Mouse (Mus musculus) lung, postnatal 0 days (tissue): Measurements from ENCODE around the gene Ikbip. TPM values are rescaled to one million over a fixed set of nuclear protein-coding genes. Genes with fewer than 3 reads are reported as not detected.

ENCODE experiments used
- ATAC-seq: fragments of 200-750 bp; cut with Nextera tagmentation; 2 replicates; pipeline ENCODE4 v1.8.0; 2017; ENCODE audit warnings: moderate library complexity
- DNase-seq: peaks from one replicate; pipeline ENCODE4 v3.0.0-alpha.2; 2016; ENCODE audit warnings: low spot score
- H3K27ac ChIP-seq: fragments of 300-500 bp; sonication (generic); 2 replicates; pipeline ENCODE4 v1.5.1; 2014; ENCODE audit warnings: antibody characterized with exemption, mild to moderate bottlenecking, low read length, mixed read lengths
- H3K27me3 ChIP-seq: fragments of 300-500 bp; sonication (generic); replicated peaks from 2 replicates; pipeline ENCODE4 v1.6.1; 2014; ENCODE audit warnings: low read length, mixed read lengths; ENCODE audit not compliant: insufficient read depth
- H3K36me3 ChIP-seq: fragments of 300-500 bp; sonication (generic); 2 replicates; pipeline ENCODE4 v1.6.1; 2014; ENCODE audit warnings: low read length, mixed read lengths; ENCODE audit not compliant: insufficient read depth
- H3K4me1 ChIP-seq: fragments of 300-500 bp; sonication (generic); 2 replicates; pipeline ENCODE4 v1.6.1; 2014; ENCODE audit warnings: antibody characterized with exemption, low read depth, low read length, mixed read lengths; ENCODE audit not compliant: insufficient read depth
- H3K4me2 ChIP-seq: fragments of 300-500 bp; sonication (generic); replicated peaks from 2 replicates; pipeline ENCODE4 v1.6.1; 2014; ENCODE audit warnings: low read depth, mild to moderate bottlenecking, low read length, moderate library complexity, mixed read lengths
- H3K4me3 ChIP-seq: fragments of 300-500 bp; sonication (generic); 2 replicates; pipeline ENCODE4 v1.5.1; 2014; ENCODE audit warnings: low read depth, low read length
- H3K9ac ChIP-seq: fragments of 300-500 bp; sonication (generic); replicated peaks from 2 replicates; pipeline ENCODE4 v1.6.1; 2014; ENCODE audit warnings: low read depth, mild to moderate bottlenecking
- H3K9me3 ChIP-seq: fragments of 300-500 bp; sonication (generic); 2 replicates; pipeline ENCODE4 v1.6.1; 2016; ENCODE audit warnings: low read length, mixed read lengths
- CTCF ChIP-seq: IDR thresholded peaks from 2 replicates; pipeline ENCODE4 v1.5.1; 2016; ENCODE audit warnings: antibody characterized with exemption, mild to moderate bottlenecking
- EP300 ChIP-seq: IDR thresholded peaks from 2 replicates; pipeline ENCODE4 v1.6.1; 2016; ENCODE audit warnings: antibody characterized with exemption, mild to moderate bottlenecking, control low read depth
- WGBS: fragments of 180-500 bp; shearing (Covaris S2); extraction: QIAGEN DNeasy Blood & Tissue Kit; methylation state at CpG from one replicate; pipeline ENCODE4 v1.1.7; 2014; 5-methylcytosine and 5-hydroxymethylcytosine counted together
- polyA plus RNA-seq: library from polyadenylated mRNA; unstranded; fragments of >200 nt; fragmentation: Nextera tagmentation; extraction: Ambion mirVana; gene quantifications from 2 replicates; pipeline ENCODE4 v1.2.1, GENCODE M21; 2015

The Ikbip gene
- polyA plus RNA-seq, 1 experiment from 2014 or later: 31.6 TPM

DNA sequence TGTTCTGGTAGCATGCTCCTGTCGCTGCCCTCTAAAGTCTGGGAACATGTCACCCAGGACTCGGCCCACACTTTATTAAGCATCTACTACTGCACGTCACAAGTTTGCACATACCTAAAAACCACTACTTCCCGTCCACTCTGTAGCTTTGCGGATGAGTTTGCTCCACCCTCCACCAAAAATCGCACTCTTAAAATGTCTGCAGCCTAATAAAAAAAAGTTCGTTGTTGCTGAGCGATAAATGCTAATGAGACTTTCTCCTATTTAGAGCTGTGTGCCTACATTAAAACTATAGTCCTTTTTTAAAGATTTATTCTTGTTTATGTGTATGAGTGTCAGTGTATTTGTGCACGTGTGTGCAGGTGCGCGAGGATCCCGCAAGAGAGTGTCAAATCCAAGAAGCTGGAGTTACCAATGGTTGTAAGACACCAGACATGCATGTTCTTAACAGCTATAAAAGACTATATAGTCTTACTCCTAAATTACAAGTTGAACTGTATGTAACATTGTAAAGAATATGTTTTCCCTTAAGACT, 720 bp downstream of the Ikbip start:
- ATAC-seq (no peak; the same call in 1 of the 2 replicates), DNase-seq (peak; percentile 51)
- H3K9ac ChIP-seq: peak overlapping the region; percentile 77
- 34% methylated on average over 12 of the region's 12 CpGs for WGBS
- H3K9me3 ChIP-seq: no peaks in the 10 kb centered on the region
- no peak for TF ChIP-seq CTCF
- no peak for TF ChIP-seq EP300
- H3K27ac ChIP-seq: peak overlapping the region; percentile 76
- peak overlapping the region; percentile 88 for H3K4me2 ChIP-seq
- H3K4me1 ChIP-seq: no peaks in the 10 kb centered on the region
- no peaks in the 10 kb centered on the region for H3K27me3 ChIP-seq
- H3K36me3 ChIP-seq: no peaks in the 10 kb centered on the region
- H3K4me3 ChIP-seq: peak overlapping the region; percentile 92

GRCm38 (mm10) chr10:91092812-91093211, 10.1 kb downstream of the Ikbip start:
- Histone ChIP-seq H3K9me3 (no peaks in the 10 kb centered on the region), H3K4me3 (no peak overlapping the region), H3K4me2 (no peak overlapping the region), H3K36me3 (0 out of 2 replicates have a peak, but pooled peaks cover 4% of the 10 kb centered on the region), H3K27ac (no peak overlapping the region), H3K27me3 (no peaks in the 10 kb centered on the region), H3K9ac (no peak overlapping the region), H3K4me1 (no peaks in the 10 kb centered on the region)
- TF ChIP-seq EP300 (no peak), CTCF (no peak)
- ATAC-seq (no peak), DNase-seq (no peak)
- 83% methylated on average over 4 of the region's 4 CpGs for WGBS

- ATAC-seq (no peak), DNase-seq (no peak)
- H3K9ac ChIP-seq: no peak overlapping the region
- H3K27me3 ChIP-seq: no peaks in the 10 kb centered on the region
- no peak overlapping the region for H3K4me3 ChIP-seq
- TF ChIP-seq EP300: no peak
- no peak for TF ChIP-seq CTCF
- H3K9me3 ChIP-seq: no peaks in the 10 kb centered on the region
- no peaks in the 10 kb centered on the region for H3K4me1 ChIP-seq
- 0 out of 2 replicates have a peak, but pooled peaks cover 4% of the 10 kb centered on the region for H3K36me3 ChIP-seq
- no peak overlapping the region for H3K27ac ChIP-seq
- H3K4me2 ChIP-seq: no peak overlapping the region
- 77% methylated on average over 15 of the region's 15 CpGs for WGBS
These were observed 11.7 kb downstream of the Ikbip start for GRCm38 (mm10) chr10:91094251-91095104.

- ATAC-seq (no peak), DNase-seq (no peak)
- no peak overlapping the region for H3K9ac ChIP-seq
- no peak for TF ChIP-seq EP300
- no peak overlapping the region for H3K27ac ChIP-seq
- WGBS: 87% methylated on average over 8 of the region's 8 CpGs
- H3K4me1 ChIP-seq: no peaks in the 10 kb centered on the region
- 0 out of 2 replicates have a peak, but pooled peaks cover 4% of the 10 kb centered on the region for H3K36me3 ChIP-seq
- no peak overlapping the region for H3K4me3 ChIP-seq
- H3K9me3 ChIP-seq: no peaks in the 10 kb centered on the region
- no peaks in the 10 kb centered on the region for H3K27me3 ChIP-seq
- H3K4me2 ChIP-seq: no peak overlapping the region
These were observed 15.3 kb downstream of the Ikbip start for GRCm38 (mm10) chr10:91098056-91098455.

DNA sequence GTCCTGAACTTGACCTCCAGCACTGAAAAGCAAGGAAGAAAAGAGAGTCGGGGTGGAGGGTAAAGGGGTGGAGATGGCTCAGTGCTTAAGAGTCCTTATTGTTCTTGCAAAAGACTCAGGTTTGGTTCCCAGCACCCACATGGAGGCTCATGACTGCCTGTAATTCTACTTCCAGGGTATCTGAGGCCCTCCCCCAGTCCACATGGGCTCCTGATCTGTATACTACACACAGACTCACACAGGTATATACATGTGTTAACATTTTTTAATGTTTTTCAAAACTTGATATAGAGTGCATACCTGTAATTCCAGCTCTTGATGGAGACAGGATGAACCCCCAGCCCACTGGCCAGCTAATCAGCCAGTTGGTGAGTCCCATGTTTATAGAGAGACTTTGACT, 17.4 kb downstream of the Ikbip start:
- no peak overlapping the region for H3K4me2 ChIP-seq
- TF ChIP-seq EP300: no peak
- no peak for TF ChIP-seq CTCF
- 0 out of 2 replicates have a peak, but pooled peaks cover 4% of the 10 kb centered on the region for H3K36me3 ChIP-seq
- H3K9me3 ChIP-seq: no peaks in the 10 kb centered on the region
- no peak for ATAC-seq
- H3K4me1 ChIP-seq: no peaks in the 10 kb centered on the region
- H3K27ac ChIP-seq: no peak overlapping the region
- no peak for DNase-seq
- H3K27me3 ChIP-seq: no peaks in the 10 kb centered on the region
- 80% methylated on average over 1 of the region's 1 CpGs for WGBS
- no peak overlapping the region for H3K9ac ChIP-seq
- H3K4me3 ChIP-seq: no peak overlapping the region

DNA sequence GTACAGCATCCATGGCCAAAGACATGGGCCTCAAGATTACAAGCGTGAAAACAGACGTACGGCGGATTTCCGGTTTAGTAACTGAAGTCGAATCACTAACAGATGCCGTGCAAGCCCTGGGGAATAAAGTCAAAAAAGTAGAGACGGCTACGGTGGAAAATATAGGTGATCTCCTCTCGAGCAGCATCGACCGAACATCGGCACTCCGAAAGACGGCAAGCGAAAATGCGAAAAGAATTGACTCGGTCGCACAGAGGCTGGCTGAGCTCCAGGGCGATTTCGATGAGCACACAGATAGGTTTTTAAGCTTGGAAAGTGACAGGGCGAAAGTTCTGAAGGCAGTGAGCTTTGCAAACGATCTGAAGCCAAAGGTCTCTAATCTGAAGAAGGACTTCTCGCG, 19.2 kb downstream of the Ikbip start:
- Histone ChIP-seq H3K27ac (no peak overlapping the region), H3K9ac (no peak overlapping the region), H3K4me3 (no peak overlapping the region), H3K9me3 (no peaks in the 10 kb centered on the region), H3K4me2 (no peak overlapping the region), H3K27me3 (no peaks in the 10 kb centered on the region), H3K36me3 (no peaks in the 10 kb centered on the region), H3K4me1 (no peaks in the 10 kb centered on the region)
- no peak for TF ChIP-seq CTCF
- no peak for TF ChIP-seq EP300
- no peak for DNase-seq
- no peak for ATAC-seq
- whole genome bisulfite sequencing: 92% methylated on average over 25 of the region's 25 CpGs
